Mouse (Mus musculus): ENCODE data around the gene Gm12184.

GRCm38 (mm10) chr11:48827926-48828325 lies 1.5 kb upstream of the Gm12184 start:
- TF ChIP-seq POLR2A (IDR thresholded peaks at IDR 0.05; ENCODE audit: borderline replicate concordance, extremely low read depth, low read depth, low read length), result no peak
- no peak for TF ChIP-seq CTCF (IDR thresholded peaks at IDR 0.05; ENCODE audit: insufficient read depth, low read length)

Data from lung, adult 2 months (tissue).